Mouse (Mus musculus) adrenal gland, postnatal 10 days (tissue): ENCODE results near the gene Pon1. TPM values are rescaled to one million over a fixed set of nuclear protein-coding genes. Genes with fewer than 3 reads are reported as not detected.
A peak's percentile ranks its signal among the peaks of the same experiment; 100 is the strongest.
"Not testable (repeated sequence)": the region's sequence is repeated elsewhere in the genome, so short reads cannot be mapped to it uniquely, and the experiment has no call there.

Experiments
- DNase-seq: peaks from one replicate; pipeline ENCODE4 v3.0.0; 2021; ENCODE audit warnings: mixed read lengths
- long read RNA-seq, 2 experiments: library from polyadenylated mRNA; stranded (forward); transcript quantifications; one replicate each; pipeline ENCODE4 v2.0.0; 2021
- total RNA-seq, 2 experiments: library from RNA; stranded (reverse); gene quantifications; 2 replicates each; pipeline ENCODE4 v1.2.3; 2021

The Pon1 gene
- total RNA-seq = 100 to 1,000 TPM in 1 of 2 experiments, 10 to 100 TPM in 1; 63.3 to 134 TPM
- long read RNA-seq, experiment 1, transcript Pon1-204 (8 exons, 805 nt) = minor isoform, 6 of 162 reads
- long read RNA-seq, experiment 1, transcript Pon1-201 (9 exons, 1,513 nt) = major isoform, 144 of 162 reads
- long read RNA-seq, experiment 1, partial matches to known transcripts = 3 of 162 reads
- long read RNA-seq, experiment 1, other reads (novel, unspliced or antisense) = 9 of 162 reads
- long read RNA-seq, experiment 2, transcript Pon1-201 (9 exons, 1,513 nt) = major isoform, 19 of 19 reads
- long read RNA-seq, experiment 2, partial matches to known transcripts = 0 of 19 reads
- long read RNA-seq, experiment 2, other reads (novel, unspliced or antisense) = 0 of 19 reads

DNA sequence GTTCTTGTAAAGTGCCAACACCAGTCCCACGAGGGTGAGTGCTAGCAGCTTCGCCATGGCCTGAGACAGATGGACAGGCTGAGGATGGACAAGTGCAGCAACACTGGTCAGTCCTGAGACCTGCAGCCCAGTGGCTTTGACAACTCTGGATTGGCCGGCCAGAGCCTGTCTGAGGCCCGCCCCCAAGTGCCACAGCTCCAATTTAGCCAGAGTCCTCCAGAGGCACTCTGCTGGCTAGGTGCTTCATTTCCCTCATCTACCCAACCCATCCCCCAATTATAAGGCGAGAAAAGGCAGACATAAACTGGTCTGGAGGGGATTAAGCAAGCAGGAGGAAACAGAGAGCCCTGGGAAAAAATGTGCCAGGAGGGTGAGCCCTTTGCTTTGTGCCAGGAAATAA lies at the start of gene Pon1:
Pon1 (minus strand) TSS at position 254 of the 400 bp plus-strand sequence.
- DNase-seq = peak; percentile 53

DNA sequence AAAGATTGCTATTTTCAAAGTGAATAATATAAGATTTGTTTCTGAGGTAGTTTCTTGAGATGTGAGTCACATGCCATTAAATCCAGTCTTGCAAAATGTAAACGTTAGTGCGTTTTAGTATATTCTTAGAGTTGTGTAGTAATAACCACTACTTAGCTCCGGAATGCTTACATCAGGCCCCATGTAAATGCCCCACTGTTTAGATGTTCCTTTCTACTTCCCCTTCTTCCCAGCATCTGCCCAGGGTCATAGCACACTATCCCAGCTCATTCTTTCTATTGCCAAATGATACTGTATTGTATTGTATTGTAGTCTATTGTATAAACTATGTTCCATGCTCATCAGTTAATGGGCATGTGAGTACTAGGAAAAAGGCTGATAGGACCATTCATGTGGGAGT lies 45.1 kb upstream of the Pon1 start:
- DNase-seq = no peak

DNA sequence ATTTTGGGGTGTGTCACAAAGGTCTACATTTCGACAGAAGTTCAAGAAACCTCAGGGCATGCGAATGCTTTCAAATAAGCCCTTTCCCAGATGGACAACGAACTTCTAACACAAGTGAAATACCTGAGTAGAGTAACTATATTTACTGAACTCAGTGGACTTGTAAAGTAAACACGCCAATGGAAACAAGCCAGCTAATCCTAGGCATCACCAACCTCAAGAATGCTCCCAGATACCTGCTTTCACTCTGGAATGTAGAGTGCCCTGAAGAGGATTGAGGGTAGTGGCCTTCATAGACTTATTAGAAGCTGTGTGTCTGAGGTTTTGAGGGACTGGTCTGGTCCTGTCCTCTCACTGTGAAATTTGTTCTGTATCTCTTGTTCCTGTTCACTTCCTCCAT lies 43.8 kb upstream of the Pon1 start:
- no peak for DNase-seq

DNA sequence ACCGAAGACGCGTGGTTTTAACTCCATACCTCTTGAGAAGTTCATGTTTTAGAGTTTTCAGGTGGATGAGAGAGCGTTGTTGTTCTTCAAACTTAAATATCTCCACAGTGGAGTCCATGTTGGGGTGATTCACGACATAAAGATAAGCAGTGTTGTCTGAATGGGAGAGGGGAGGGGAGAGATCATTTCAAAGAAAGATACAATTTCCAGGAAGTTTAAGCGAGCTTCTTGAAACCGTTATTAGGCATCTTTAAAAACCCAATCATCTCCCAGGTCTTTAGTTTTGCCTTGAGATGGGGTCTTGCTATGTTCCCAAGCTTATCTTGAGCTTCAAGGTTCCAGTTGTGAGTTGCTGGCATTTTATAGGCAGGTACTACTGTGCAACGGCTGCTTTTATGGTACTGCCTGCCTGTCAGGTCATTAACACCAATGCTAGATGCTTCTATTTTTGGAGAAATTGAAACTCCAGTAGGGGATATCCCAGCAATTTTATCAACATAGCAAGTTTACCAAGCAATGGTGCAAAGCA lies 43.2 kb upstream of the Pon1 start:
- no peak for DNase-seq

DNA sequence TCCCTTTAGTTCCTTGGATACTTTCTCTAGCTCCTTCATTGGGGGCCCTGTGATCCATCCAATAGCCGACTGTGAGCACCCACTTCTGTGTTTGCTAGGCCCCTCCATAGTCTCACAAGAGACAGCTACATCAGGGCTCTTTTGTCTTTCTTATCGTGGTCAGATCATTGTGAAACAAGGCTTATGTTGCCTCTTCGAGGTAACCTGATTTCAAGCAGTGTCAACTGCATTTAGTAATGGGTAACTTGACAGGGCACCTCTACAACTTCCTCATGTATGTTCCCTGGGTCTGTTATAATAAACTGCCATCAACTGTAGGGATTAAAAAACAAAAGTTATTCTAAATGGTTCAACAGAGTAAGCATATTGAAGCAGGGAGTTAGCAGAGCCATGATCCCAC lies 40.8 kb upstream of the Pon1 start:
- no peak for DNase-seq

DNA sequence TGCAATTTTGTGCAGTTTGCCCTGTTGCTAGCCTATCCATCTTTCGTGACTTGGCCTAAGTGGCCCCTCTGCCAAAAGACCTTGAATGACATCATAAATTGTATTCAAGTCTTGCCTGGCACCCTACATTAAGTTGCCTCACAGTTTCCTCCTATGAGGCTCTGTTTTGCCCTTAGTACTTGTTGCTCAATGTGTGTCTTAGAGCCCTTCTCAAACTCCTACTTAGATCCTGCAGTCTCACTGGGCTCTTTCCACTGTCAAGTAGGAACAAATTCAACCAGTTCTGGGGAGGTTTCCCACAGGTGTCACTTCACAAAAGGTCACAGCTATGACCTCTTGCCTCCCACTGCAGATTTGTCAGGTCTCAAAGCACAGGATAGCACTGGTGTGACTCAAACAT lies 40.1 kb upstream of the Pon1 start:
- DNase-seq = peak; percentile 47

DNA sequence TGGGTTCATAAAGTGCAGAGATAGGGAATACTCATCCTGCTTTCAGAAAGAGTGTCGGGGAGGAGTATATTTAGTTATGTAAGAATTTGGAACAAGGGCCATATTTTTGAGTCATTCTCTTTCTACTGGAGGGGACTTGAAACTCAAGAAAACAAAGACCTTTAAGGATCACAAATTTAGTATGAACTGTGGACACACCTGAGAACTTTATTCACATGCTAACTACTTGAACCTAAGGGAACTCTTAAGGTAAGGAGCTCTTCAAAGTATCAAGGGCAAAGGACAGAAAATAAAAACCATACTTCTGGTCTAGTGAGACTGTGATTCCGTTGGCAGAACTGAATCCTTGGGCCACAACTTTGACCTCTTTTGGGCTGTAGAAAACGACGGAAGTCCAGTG lies 38.3 kb upstream of the Pon1 start:
- DNase-seq = no peak

DNA sequence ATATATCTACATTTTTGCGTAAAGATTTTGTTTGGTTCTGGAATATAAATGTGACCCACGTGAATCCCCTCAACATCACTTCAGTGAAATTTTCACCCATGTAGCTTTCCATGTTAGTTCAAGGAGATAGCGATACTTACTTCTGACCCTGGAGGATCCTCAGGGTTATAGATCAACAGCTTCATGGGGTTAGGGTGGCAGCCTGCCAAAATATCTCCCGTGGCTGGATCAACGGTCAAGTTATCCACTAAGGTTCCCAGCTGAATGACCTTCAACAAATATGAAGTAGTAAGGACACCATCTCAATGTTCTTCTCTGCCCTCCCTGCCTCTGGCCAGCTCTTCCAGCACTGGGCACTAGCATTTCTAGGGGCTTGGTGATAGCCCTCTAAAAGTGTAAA lies 36.5 kb upstream of the Pon1 start:
- DNase-seq = no peak

DNA sequence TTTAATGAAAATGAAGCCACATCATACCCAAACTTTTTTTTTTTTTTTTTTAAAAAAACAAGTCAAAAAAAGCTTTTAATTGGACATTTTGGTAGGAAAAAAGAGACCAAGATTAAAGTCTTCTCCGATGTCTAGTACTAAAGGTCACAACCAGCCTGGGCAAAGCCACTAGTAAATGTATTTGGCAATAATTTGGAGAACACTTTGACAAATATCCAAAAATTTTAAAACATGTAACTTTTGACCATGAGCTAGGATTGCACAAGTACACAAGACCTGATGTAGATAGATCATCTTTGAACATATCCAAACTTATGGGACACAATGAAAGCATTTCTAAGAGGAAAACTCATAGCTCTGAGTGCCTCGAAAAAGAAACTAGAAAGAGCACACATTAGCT lies 29.8 kb upstream of the Pon1 start:
- DNase-seq = not testable (repeated sequence)

DNA sequence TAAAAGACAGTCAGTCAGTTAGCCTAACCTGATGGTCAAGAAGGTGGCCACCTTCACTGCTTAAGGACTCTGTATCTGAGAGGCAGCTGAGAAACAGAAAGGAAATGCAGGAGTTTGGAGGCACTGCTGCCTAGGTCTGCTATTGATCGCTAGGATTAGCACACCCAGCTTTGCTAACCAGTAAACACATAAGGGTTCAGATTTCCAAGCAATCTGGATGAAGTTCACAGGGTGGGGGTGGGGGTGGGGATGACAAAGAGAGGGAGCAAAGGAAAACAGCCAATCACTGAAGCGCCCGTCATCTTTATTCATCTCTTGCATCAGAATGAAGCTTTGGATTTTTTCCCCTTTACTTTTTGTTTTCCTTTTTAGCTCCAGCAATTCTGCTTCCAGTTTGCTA lies 28.3 kb upstream of the Pon1 start:
- no peak for DNase-seq

DNA sequence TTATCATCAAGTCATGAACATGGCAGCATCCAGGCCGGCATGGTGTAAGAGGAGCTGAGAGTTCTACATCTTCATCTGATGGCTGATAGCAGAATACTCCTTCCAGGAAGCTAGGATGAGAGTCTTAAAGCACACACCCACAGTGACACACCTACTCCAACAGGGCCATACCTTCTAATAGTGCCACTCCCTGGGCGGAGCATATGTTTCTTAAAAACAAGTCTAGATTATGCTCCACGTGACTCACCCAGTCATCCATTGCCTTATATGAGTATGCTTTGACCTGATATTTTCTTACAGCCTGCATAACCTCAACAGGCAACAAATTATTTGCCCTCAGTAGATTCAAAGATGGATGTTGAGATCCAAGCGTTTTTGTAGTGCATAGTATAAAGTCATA lies 24.4 kb upstream of the Pon1 start:
- DNase-seq = no peak

DNA sequence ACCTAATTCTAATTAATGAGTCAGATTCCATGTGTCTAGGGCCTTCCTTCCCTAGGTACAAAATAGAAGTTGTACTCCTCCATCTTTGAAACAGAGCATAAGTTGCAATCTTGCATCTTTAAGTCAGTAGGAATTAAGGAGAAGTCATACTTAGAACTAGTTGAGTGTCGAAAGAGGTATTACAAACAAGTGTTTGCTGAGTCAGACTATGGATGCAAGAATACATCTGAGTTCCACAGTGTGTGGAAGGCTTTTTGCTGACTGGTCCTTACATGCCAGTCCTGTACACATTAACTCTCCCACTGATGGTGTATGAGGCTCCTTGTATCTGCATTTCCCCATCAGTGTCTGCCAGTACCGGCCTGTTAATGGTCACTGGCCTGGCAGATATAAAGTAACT lies 14.1 kb upstream of the Pon1 start:
- no peak for DNase-seq

DNA sequence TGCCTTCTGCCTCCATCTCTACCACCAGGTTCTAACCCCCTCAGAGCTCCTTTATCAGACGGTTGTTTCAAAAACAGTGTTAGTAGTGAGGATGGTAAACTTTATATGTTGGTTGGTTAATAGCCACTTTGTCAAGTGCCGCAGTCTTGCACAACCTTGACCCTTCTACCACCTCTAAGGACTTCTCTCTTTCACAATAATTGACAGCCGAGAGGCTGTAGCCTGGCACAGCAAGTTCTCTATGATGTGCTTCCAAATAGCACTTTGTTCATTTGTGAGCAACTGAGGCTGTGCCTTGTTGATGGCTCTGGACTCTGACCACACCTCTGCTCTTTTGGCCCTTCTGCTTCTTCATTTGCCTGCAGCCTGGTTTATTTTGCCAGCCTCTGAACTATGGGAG lies 6.2 kb upstream of the Pon1 start:
- peak; percentile 33 for DNase-seq

DNA sequence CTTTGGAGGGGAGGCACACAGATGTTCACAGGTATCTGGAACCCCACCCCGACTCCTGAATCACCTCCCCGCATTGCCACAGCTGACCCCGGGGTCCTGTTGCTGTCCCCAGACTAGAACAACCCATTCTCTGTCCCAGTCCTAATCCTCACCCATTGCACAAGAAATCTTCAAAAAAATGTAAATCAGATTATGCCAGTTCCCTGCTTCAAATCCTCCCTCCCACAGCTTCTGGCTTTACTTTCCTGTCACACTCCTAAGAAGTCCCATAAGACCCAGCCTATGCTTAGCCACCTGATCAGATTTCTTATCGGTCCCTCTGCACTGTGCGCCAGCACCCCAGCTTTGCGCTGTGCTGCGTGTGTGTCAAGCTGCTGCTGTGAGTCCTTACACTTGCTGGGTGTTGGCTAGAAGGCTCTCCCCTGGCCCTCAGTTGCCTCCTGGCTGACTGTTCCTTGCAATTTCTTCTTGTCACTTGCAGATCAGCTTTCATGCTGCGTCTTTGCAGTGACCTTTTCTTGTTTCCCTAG lies 5.7 kb upstream of the Pon1 start:
- DNase-seq = peak; percentile 12

DNA sequence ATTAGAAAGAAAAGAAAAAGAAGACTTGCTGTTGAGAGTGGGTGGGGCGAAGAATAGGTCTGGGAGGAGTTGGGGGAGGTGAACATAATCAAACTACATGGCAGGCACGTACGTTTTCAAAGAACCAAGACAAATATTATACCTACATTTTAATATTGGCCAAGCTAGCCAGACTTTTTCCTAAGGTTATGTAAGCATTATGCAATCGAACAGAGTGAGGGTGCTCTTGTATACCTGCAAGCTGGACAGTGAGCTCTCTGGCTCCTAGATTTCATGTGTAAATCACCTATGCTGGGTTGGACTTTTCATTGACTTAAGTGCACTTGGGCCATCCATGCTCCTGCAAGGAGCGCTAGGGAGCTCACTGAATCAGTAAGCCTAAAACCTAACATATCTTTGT lies 4.8 kb upstream of the Pon1 start:
- DNase-seq = no peak

DNA sequence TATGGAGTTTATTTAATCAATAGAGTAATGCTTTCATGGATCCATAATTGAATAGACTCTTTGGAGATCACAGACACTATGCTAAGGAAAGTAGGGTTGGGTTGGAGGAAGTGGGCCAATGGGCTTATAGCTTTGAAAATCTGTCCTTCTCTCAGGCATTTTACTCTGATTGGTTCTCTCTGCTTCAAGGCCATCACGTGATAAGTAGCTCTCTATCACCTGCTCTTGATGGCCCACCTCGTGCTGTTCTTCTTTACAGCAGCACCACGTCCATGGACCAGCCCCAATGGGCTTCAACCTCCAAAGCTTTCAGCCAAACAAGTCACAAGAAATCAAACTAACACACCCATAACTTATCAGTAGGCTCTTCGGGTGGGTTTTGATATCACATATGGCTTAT lies 3.0 kb downstream of the Pon1 start:
- no peak for DNase-seq

DNA sequence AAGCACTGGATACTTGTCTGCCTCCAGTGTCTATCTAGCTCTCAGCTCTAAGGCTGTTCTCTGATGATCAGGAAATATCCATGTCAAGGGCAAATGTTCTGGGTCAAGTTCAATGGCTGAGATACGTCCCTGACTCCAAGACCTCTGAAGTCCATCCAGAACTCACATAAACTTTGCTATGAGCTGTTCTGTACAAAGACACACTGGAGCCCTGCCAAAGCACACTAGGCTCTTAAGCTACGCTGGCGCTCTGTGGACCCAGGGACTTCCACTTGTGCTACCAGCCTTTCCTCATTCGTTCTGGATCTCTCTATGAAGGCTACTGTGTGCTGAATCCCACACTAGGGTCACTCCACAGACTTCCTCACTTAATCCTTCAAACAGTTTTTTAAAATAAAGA lies 4.2 kb downstream of the Pon1 start:
- DNase-seq = peak; percentile 82

DNA sequence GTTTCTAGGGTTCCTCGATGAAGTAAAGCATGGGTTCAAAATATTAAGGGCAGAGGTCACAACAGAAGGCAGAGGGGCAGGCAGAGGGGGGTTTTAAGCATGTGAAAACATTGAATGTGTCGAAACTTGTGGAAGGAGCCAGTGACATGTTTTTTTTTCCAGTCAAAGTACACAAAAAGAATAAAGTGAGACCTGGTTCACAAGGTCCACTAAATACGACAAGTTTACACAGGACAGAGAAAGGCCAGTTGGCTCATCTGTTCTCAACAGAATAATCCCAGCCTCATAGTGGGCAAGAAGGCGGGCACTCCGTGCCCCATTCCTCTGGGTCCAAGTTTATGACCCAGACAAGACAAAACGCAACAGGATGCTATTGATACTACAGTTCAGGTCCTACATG lies 4.8 kb downstream of the Pon1 start:
- DNase-seq = no peak

DNA sequence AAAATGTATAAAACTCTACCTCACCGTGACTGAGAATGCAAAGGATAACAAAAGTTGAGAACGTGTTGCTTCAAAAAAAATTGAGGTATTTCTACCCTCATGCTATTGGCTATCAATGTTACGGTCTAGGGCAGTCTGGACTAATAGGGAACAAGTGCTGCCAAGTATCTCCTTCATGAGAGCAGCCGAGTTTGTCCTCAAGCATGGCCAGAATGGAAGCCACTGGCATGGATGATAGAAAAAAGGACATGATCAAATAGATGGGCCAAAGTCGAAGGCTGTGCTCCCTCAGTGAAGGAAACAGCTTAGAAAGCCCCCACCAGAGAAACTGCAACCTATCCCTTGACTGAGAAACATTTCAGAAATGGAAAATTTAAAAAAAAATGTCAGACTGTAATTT lies 5.7 kb downstream of the Pon1 start:
- no peak for DNase-seq

DNA sequence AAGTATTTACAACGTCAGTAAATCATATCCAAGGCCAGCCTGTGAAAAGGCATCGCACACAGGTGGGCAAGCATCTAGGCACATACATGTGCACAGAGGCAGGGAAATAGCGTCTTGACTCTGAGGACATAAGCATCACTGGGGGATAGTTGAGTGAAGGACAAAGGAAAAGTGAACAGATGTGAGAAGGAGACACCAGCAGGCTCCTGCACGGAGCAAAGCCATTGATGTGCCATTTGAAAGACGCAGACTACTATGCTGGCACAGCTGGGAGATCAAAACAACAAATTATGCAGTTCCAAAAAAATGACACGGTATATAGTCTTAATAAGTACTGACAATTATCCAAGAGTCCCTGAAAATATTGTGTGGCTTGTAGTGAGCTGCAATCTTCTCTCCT lies 6.2 kb downstream of the Pon1 start:
- no peak for DNase-seq

DNA sequence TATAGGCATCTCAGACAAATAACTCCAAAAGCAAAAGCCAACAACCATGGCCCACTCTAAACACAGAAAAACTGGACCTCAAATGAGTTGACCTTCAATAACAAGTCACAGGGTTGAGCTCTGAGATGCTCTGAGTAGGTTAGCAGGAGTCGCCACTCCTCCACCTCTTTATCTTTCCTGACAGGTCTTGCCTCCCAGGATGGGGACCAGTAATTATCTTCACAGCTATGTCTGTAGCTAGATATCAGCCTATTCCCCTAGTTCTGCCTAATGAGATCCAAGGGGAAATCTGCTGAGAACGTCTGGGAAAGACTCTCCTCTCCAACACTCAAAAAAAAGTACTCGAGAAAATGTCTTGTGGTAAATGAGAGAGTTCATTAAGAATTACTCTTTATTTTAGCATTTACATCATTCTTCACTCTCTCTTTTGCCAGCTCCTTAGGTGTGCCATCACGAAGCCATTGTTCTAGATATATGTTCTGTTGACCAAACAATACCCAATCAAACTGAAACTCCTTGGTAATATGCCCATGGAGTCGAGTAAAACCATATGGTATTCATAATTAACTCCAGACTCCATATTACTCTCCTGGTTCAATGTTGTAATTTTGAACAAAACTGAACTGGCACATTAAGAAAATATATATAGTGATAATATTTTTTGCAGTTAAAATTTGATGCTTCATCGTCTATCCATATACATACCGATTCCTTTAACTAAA lies 7.4 kb downstream of the Pon1 start:
- no peak for DNase-seq

DNA sequence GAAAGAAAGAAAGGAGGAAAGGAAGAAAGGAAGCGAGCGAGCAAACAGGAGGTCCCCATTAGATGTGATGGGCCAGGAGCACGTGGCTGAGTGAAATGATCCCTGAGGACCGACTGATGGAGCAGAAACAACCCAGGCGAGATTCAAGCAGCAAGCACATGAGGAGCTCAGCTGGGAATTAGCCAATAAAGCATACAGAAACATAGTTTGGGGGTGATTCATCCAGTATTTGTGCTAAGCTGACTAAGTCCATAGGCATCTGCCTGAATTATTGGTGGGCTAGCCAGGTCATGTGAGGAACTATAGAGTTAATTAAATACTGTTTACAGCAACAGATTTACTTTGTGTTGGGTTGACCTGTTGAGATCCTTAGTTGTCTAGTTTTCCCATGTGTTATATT lies 13.1 kb downstream of the Pon1 start:
- no peak for DNase-seq

DNA sequence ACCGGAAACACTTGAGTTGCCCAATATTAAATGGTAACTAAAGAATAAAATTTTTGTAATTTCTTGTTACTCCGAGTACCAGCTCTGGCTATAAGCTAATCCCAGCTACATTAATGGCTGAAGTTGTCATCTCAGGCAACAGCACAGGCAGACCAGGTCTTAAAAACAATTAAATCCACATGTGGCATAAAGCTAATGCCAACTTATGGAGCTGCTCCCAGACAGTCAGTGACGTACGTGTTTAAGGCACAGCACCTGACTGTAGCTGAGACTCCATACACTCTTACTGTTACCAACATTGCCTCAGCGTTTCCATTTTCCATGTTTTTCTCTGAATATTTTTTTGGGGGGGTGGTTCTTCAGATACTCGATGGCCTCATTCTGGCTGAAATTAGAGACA lies 14.6 kb downstream of the Pon1 start:
- DNase-seq = no peak
